Mouse (Mus musculus): ENCODE data around the gene Gabbr1.

- no peak for TF ChIP-seq CTCF (IDR thresholded peaks at IDR 0.05)
- TF ChIP-seq EP300 (IDR thresholded peaks at IDR 0.05): no peak
These were observed 29.4 kb downstream of the Gabbr1 start for GRCm38 (mm10) chr17:37075181-37075580.
